Mouse (Mus musculus): ENCODE measurements around the gene Triap1. TPM values are rescaled to one million over a fixed set of nuclear protein-coding genes. Genes with fewer than 3 reads are reported as not detected.

Gene Triap1
- polyA plus RNA-seq, 1 experiment, result 27.8 TPM

DNA sequence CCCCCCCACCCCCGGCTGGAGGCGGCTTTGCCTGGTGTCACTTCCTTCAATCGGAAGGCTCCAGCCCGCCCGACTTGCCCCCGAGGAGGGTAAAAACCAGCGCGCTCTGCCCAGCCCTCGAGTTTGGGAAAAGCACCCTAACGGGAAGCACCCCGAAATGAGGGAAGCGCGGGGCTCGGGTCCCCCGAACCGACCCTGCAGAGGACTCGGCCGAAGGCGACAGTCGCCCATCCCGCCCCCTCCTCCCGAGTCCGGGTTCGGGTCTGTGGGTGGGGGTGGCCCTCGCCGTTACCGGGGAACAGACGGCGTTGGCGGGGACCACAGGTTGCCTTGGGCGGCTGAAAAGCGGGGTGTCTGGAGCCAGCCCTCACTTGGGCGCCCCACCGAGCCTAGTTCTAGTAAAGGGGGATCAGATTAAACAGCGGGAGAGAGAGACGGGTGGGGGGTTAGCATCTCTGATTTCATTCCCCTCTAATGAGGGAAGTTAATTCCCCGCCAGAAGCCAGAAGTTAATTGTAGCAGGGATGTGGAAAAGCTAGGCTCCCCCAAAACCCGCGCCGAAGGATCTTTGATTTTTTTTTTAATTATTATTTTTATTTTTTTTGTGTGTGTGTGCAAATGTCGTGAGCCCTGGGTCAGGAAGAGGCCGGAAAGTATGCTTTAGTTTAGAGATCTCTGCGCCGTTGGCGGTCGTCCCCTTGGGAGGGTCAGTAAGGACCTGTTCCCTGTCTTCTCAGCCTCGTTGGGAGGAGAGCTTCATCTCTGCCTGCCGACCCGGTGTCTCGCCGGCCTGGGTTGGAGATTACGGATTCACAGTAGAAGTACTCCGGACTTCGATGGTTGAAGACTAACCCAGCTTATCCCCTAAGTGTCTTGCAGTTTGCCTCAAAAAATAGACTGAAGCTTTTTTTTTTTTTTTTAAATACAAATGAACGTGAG is 13.1 kb upstream of the Triap1 start:
- Histone ChIP-seq H3K27ac (ENCODE audit: insufficient read depth, low read length) (peak overlapping the region; percentile 86), H3K4me1 (ENCODE audit: control insufficient read depth, insufficient read depth, low read length) (peaks cover 1% of the 10 kb centered on the region; the same call in 1 of the 2 replicates), H3K4me3 (ENCODE audit: insufficient read depth, low read length) (peak overlapping the region; percentile 93)
- TF ChIP-seq POLR2A (IDR thresholded peaks at IDR 0.05; ENCODE audit: extremely low read depth, insufficient read depth, low read length) (no peak), CTCF (IDR thresholded peaks at IDR 0.05; ENCODE audit: extremely low read depth, insufficient read depth, low read length) (no peak)

DNA sequence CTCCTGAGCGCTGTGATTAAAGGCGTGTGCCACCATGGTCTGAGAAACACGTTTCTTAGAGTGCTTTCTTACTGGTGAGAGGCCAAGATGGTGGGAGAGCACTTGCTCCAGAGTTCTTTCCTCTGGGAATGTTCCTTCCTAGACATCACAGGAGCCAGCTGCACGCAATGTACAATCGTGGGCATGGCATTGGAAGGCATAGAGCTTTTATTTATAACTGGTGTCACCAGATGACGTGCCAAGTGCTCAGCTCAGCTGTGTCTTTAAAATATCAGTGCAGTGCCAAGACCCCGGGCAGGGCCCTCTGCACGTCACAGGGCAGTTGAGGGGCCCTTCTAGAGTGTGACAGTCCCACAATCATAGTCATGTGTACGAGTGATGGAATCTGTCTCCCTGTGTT is 10.1 kb upstream of the Triap1 start:
- Histone ChIP-seq H3K4me1 (ENCODE audit: control insufficient read depth, insufficient read depth, low read length) (peaks cover 1% of the 10 kb centered on the region; the same call in 1 of the 2 replicates), H3K27ac (ENCODE audit: insufficient read depth, low read length) (no peak overlapping the region), H3K4me3 (ENCODE audit: insufficient read depth, low read length) (no peak overlapping the region)
- TF ChIP-seq CTCF (IDR thresholded peaks at IDR 0.05; ENCODE audit: extremely low read depth, insufficient read depth, low read length), result no peak
- TF ChIP-seq POLR2A (IDR thresholded peaks at IDR 0.05; ENCODE audit: extremely low read depth, insufficient read depth, low read length), result no peak

DNA sequence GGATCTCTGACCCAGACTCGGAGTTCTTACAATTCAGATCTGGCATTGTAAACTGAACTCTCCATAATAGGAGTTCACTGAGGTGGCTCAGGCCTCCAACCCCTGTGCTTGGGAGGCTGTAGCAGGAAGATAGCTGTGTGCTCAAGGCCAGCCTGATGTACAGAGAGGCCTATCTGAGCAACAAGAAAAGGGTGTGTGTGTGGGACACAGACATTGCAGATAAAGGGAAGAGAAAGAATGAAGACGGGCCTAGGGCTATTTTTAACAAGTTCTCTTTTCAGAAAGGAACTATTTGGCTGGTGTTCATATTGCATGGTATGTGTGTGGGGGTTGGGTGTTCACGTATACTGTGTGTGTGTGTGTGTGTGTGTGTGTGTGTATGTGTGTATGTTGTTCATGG is 7.4 kb upstream of the Triap1 start:
- Histone ChIP-seq H3K27ac (ENCODE audit: insufficient read depth, low read length) (no peak overlapping the region), H3K4me3 (ENCODE audit: insufficient read depth, low read length) (no peak overlapping the region), H3K4me1 (ENCODE audit: control insufficient read depth, insufficient read depth, low read length) (peaks cover 1% of the 10 kb centered on the region; the same call in 1 of the 2 replicates)
- no peak for TF ChIP-seq CTCF (IDR thresholded peaks at IDR 0.05; ENCODE audit: extremely low read depth, insufficient read depth, low read length)
- TF ChIP-seq POLR2A (IDR thresholded peaks at IDR 0.05; ENCODE audit: extremely low read depth, insufficient read depth, low read length), result no peak

DNA sequence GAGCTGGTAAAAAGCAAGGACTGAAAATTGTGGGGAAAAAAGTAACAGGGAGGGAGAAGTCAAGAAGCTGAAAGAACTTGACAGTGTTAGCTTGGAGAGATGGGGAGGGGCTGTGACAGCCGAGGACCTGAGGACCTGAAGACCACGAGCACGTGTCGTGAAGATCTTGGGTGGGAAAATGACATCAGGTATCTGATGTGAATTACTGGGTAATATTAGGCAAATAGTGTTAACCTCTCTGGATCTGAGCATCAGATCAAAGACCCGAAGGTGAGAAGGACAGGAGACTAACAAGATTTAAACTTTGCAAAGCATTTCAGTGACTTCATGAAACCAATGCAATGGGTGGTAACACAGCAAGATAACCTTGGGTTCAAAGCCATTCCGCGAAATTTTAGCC is 1.0 kb upstream of the Triap1 start:
- Histone ChIP-seq H3K27ac (ENCODE audit: insufficient read depth, low read length) (no peak overlapping the region), H3K4me3 (ENCODE audit: insufficient read depth, low read length) (peak overlapping the region; percentile 95; the same call in 1 of the 2 replicates), H3K4me1 (ENCODE audit: control insufficient read depth, insufficient read depth, low read length) (peaks cover 6% of the 10 kb centered on the region; the same call in 1 of the 2 replicates)
- no peak for TF ChIP-seq CTCF (IDR thresholded peaks at IDR 0.05; ENCODE audit: extremely low read depth, insufficient read depth, low read length)
- TF ChIP-seq POLR2A (IDR thresholded peaks at IDR 0.05; ENCODE audit: extremely low read depth, insufficient read depth, low read length), result no peak

DNA sequence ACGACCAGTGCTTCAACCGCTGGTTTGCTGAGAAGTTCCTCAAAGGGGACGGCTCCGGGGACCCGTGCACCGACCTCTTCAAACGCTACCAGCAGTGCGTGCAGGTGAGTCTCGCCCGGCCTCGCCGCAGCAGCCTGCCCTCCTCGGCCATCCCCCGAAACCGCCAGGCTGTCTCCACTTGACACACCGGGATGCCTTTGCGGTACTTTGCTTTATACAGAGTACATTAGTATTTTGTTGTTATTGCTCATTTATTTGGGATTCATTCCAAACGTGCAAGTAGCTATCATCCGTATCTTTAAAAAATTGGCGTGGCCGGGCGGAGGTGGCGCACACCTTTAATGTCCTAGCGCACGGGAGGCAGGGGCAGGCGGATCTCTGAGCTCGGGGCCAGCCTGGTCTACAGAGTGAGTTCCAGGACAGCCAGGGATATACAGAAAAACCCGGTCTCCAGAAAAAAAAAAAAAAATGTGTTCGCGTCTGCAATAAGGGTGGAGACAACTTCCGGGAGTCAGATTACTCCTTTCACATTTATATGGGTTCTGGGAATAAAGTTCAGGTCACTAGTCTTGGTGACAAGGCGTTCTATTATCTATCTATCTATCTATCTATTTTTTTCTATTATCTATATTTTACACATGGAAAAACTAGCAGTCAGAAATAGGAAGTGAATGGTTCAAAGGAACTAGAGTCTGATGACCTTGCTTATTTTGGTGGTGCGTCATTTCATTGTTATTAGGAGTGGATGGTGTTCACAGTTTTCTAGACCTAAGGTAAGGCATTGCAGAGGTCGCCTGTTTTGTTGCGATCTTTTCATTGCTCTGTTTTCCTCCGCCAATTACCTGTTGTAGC is 515 bp downstream of the Triap1 start:
- Histone ChIP-seq H3K4me1 (ENCODE audit: control insufficient read depth, insufficient read depth, low read length) (peaks cover 6% of the 10 kb centered on the region; the same call in 1 of the 2 replicates), H3K27ac (ENCODE audit: insufficient read depth, low read length) (no peak overlapping the region; the same call in 1 of the 2 replicates), H3K4me3 (ENCODE audit: insufficient read depth, low read length) (peak overlapping the region; percentile 95)
- TF ChIP-seq POLR2A (IDR thresholded peaks at IDR 0.05; ENCODE audit: extremely low read depth, insufficient read depth, low read length) (no peak), CTCF (IDR thresholded peaks at IDR 0.05; ENCODE audit: extremely low read depth, insufficient read depth, low read length) (no peak)

DNA sequence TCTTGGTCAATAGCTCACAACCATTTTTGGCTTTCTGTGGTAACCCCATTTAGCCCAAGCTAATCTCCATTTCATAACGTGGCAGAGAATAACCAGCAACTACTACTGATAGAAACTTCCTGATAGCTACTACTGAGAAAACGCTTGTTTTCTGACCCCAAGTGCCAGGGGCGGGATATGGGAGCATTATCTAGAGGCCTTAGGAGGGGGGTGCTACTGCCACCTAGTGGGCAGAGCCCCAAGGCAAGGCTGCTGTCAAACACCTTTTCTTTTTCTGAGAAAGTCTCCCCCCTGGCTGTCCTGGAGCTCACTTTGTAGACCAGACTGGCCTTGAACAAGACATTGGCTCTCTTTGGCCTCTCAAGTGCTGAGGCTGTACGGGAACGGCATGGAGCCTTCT is 6.5 kb downstream of the Triap1 start:
- Histone ChIP-seq H3K4me1 (ENCODE audit: control insufficient read depth, insufficient read depth, low read length) (peaks cover 3% of the 10 kb centered on the region; the same call in 1 of the 2 replicates), H3K4me3 (ENCODE audit: insufficient read depth, low read length) (peak overlapping the region; percentile 70), H3K27ac (ENCODE audit: insufficient read depth, low read length) (no peak overlapping the region)
- TF ChIP-seq CTCF (IDR thresholded peaks at IDR 0.05; ENCODE audit: extremely low read depth, insufficient read depth, low read length) (peak; percentile 66), POLR2A (IDR thresholded peaks at IDR 0.05; ENCODE audit: extremely low read depth, insufficient read depth, low read length) (no peak)

DNA sequence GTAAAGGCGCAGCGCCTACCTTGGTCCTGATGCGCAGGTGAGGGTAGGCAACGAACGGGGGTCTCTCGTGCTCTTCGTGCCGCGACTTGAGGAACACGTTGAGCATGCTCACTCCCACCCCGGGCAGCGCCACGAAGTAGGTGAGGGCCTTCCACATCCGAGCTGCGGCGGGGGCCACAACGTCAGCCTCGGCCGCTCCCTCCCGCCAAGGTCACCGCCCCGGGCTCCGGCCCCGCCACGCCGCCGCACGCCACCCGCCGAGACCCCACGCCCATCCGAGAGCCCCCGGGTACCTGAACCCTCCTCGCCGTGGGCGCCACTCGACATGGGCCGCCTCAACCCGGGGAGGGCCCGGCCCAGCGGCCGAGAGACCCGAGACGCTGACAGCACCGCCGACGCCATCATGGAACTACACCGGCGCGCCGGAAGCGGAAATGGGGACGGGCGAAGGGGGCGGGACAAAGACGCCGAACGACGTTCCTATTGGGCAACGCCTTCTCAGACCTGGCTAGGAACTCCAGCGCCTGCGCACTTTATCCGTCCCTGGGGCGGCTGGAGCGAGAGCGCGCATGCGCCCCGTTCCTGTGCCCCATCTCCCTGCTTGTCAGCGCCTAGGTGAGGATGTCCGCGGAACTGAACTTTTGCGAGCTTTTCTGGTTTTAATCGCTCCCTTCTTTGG is 7.7 kb downstream of the Triap1 start, which contains the start of gene Cox6a1:
Cox6a1 (minus strand) TSS at position 436 of the 679 bp plus-strand sequence.
- H3K4me1 ChIP-seq (ENCODE audit: control insufficient read depth, insufficient read depth, low read length), result peaks cover 3% of the 10 kb centered on the region; the same call in 1 of the 2 replicates
- peak within 1 kb of the TSS; percentile 25; the same call in 1 of the 2 replicates for H3K27ac ChIP-seq (ENCODE audit: insufficient read depth, low read length)
- peak; percentile 88 for TF ChIP-seq POLR2A (IDR thresholded peaks at IDR 0.05; ENCODE audit: extremely low read depth, insufficient read depth, low read length)
- no peak for TF ChIP-seq CTCF (IDR thresholded peaks at IDR 0.05; ENCODE audit: extremely low read depth, insufficient read depth, low read length)
- H3K4me3 ChIP-seq (ENCODE audit: insufficient read depth, low read length), result peak within 1 kb of the TSS; percentile 70

DNA sequence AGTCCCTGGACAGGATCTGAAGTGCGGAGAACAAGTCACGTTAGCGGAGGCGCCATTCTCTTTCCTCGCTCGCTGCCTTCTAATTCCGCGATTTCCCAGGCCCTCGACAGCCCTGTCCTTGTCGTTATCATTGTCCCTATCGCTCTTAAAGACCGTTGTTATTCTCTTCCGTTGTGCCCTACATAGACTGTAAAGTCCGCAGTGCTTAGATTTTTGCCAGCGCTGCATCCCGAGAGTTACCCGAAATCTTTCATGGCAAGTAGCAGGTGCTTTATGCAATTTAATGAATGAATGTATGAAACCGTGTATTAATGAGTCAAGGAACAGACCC is 8.2 kb downstream of the Triap1 start:
- H3K4me1 ChIP-seq (ENCODE audit: control insufficient read depth, insufficient read depth, low read length), result peaks cover 3% of the 10 kb centered on the region; the same call in 1 of the 2 replicates
- peak overlapping the region; percentile 25; the same call in 1 of the 2 replicates for H3K27ac ChIP-seq (ENCODE audit: insufficient read depth, low read length)
- TF ChIP-seq POLR2A (IDR thresholded peaks at IDR 0.05; ENCODE audit: extremely low read depth, insufficient read depth, low read length) (no peak), CTCF (IDR thresholded peaks at IDR 0.05; ENCODE audit: extremely low read depth, insufficient read depth, low read length) (no peak)
- peak overlapping the region; percentile 70 for H3K4me3 ChIP-seq (ENCODE audit: insufficient read depth, low read length)

DNA sequence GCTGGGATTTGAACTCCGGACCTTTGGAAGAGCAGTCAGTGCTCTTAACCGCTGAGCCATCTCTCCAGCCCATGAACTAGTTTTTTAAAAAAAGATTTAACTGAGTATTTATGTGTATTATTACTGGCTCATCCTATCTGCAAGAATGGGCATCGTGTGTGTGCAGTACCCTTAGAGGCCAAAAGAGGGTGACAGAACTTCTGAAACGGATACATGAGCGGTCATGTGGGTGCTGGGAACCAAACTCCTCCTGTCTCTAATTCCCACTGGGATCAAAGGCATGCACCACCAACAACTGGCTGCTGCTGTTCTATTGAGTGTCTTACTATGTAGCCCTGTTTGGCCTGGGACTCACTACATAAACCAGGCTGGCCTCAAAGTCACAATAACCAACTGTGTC is 10.3 kb downstream of the Triap1 start:
- peaks cover 3% of the 10 kb centered on the region; the same call in 1 of the 2 replicates for H3K4me1 ChIP-seq (ENCODE audit: control insufficient read depth, insufficient read depth, low read length)
- no peak overlapping the region for H3K27ac ChIP-seq (ENCODE audit: insufficient read depth, low read length)
- no peak overlapping the region for H3K4me3 ChIP-seq (ENCODE audit: insufficient read depth, low read length)
- no peak for TF ChIP-seq POLR2A (IDR thresholded peaks at IDR 0.05; ENCODE audit: extremely low read depth, insufficient read depth, low read length)
